Mouse (Mus musculus): ENCODE data around the gene Usp37. TPM values are rescaled to one million over a fixed set of nuclear protein-coding genes. Genes with fewer than 3 reads are reported as not detected.

Gene Usp37
- polyA plus RNA-seq, 1 experiment from 2014 or later: 28.8 TPM

- DNase-seq (ENCODE audit: low spot score) (no peak), ATAC-seq (replicated peaks; ENCODE audit: low FRiP score) (no peak)
- no peak overlapping the region for H3K9ac ChIP-seq (ENCODE audit: low read depth, low read length)
- H3K4me1 ChIP-seq (replicated peaks; ENCODE audit: control insufficient read depth, insufficient read depth, low read length): peaks cover 6% of the 10 kb centered on the region
- H3K9me3 ChIP-seq (ENCODE audit: control insufficient read depth, low read length): no peaks in the 10 kb centered on the region
- H3K4me2 ChIP-seq: no peak overlapping the region
- no peaks in the 10 kb centered on the region for H3K27me3 ChIP-seq (replicated peaks; ENCODE audit: control insufficient read depth, insufficient read depth, low read length)
- H3K36me3 ChIP-seq (ENCODE audit: control insufficient read depth, insufficient read depth, low read length): peaks cover 35% of the 10 kb centered on the region
- WGBS: 74% methylated on average over 8 of the region's 8 CpGs
- no peak overlapping the region for H3K4me3 ChIP-seq (ENCODE audit: low read depth, low read length)
- no peak overlapping the region for H3K27ac ChIP-seq (ENCODE audit: low read depth, low read length)
Observed at GRCm38 (mm10) chr1:74437702-74438427, 106.2 kb downstream of the Usp37 start.

DNA sequence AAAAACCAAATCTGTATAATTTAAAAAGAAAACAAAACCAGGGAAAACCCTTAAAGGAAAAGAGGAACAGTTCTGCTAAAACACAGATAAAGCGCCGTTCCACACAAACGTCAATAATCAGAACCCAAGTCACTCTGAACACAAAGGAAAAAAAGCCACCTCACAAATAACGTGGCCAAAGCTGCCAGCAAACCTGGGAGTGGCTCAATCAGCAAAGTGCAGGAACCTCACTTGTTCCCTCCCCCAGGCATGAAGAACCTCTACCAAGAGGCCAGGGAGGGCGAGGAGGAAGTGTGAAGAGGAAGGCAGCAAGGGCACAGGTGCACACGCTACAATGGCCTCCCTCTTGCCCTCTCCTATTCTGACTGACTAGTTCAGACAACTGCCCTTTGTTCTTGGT lies 108.5 kb downstream of the Usp37 start:
- no peak overlapping the region for H3K4me2 ChIP-seq
- no peak overlapping the region for H3K4me3 ChIP-seq (ENCODE audit: low read depth, low read length)
- no peak overlapping the region for H3K9ac ChIP-seq (ENCODE audit: low read depth, low read length)
- H3K27ac ChIP-seq (ENCODE audit: low read depth, low read length): no peak overlapping the region
- peaks cover 6% of the 10 kb centered on the region for H3K4me1 ChIP-seq (replicated peaks; ENCODE audit: control insufficient read depth, insufficient read depth, low read length)
- 54% methylated on average over 6 of the region's 6 CpGs for WGBS
- no peaks in the 10 kb centered on the region for H3K9me3 ChIP-seq (ENCODE audit: control insufficient read depth, low read length)
- peaks cover 23% of the 10 kb centered on the region for H3K36me3 ChIP-seq (ENCODE audit: control insufficient read depth, insufficient read depth, low read length)
- H3K27me3 ChIP-seq (replicated peaks; ENCODE audit: control insufficient read depth, insufficient read depth, low read length): no peaks in the 10 kb centered on the region
- ATAC-seq (replicated peaks; ENCODE audit: low FRiP score): peak; percentile 51
- DNase-seq (ENCODE audit: low spot score): no peak

DNA sequence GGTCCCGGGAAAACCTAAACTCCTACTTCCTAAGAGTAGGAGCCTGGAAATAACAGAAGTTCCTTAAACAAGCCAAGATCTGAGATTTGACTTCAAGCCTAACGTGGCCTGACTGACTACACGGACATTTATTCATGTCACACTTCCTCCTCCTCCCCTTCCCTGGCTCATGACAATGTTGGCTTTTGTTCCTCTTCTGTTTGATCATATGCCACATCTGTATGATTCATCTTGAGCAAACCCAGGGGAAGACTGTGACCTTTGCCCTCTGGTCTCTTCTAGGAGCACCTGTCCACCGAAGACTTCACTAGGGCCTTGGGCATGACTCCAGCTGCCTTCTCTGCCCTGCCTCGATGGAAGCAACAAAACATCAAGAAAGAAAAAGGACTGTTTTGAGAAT lies 109.5 kb downstream of the Usp37 start:
- Histone ChIP-seq H3K4me1 (replicated peaks; ENCODE audit: control insufficient read depth, insufficient read depth, low read length) (peaks cover 8% of the 10 kb centered on the region), H3K9me3 (ENCODE audit: control insufficient read depth, low read length) (no peaks in the 10 kb centered on the region), H3K4me3 (ENCODE audit: low read depth, low read length) (no peak overlapping the region), H3K4me2 (no peak overlapping the region), H3K27me3 (replicated peaks; ENCODE audit: control insufficient read depth, insufficient read depth, low read length) (no peaks in the 10 kb centered on the region), H3K27ac (ENCODE audit: low read depth, low read length) (peak overlapping the region; percentile 36; the same call in 1 of the 2 replicates), H3K36me3 (ENCODE audit: control insufficient read depth, insufficient read depth, low read length) (peaks cover 18% of the 10 kb centered on the region), H3K9ac (ENCODE audit: low read depth, low read length) (no peak overlapping the region)
- DNase-seq (ENCODE audit: low spot score) (no peak), ATAC-seq (replicated peaks; ENCODE audit: low FRiP score) (no peak)
- 75% methylated on average over 5 of the region's 5 CpGs for WGBS

- H3K9me3 ChIP-seq (ENCODE audit: control insufficient read depth, low read length): no peaks in the 10 kb centered on the region
- ATAC-seq (replicated peaks; ENCODE audit: low FRiP score) (peak; percentile 57), DNase-seq (ENCODE audit: low spot score) (no peak)
- H3K27me3 ChIP-seq (replicated peaks; ENCODE audit: control insufficient read depth, insufficient read depth, low read length): no peaks in the 10 kb centered on the region
- H3K4me3 ChIP-seq (ENCODE audit: low read depth, low read length): no peak overlapping the region
- no peak overlapping the region for H3K4me2 ChIP-seq
- no peak overlapping the region for H3K27ac ChIP-seq (ENCODE audit: low read depth, low read length)
- no peak overlapping the region for H3K9ac ChIP-seq (ENCODE audit: low read depth, low read length)
- H3K4me1 ChIP-seq (replicated peaks; ENCODE audit: control insufficient read depth, insufficient read depth, low read length): peaks cover 8% of the 10 kb centered on the region
- 77% methylated on average over 6 of the region's 6 CpGs for WGBS
- peaks cover 9% of the 10 kb centered on the region for H3K36me3 ChIP-seq (ENCODE audit: control insufficient read depth, insufficient read depth, low read length)
Observed at GRCm38 (mm10) chr1:74433220-74433619, 110.9 kb downstream of the Usp37 start.

- Histone ChIP-seq H3K4me1 (replicated peaks; ENCODE audit: control insufficient read depth, insufficient read depth, low read length) (0 out of 2 replicates have a peak, but pooled peaks cover 2% of the 10 kb centered on the region), H3K4me2 (no peak overlapping the region), H3K27me3 (replicated peaks; ENCODE audit: control insufficient read depth, insufficient read depth, low read length) (no peaks in the 10 kb centered on the region), H3K36me3 (ENCODE audit: control insufficient read depth, insufficient read depth, low read length) (no peaks in the 10 kb centered on the region), H3K27ac (ENCODE audit: low read depth, low read length) (no peak overlapping the region), H3K4me3 (ENCODE audit: low read depth, low read length) (no peak overlapping the region), H3K9me3 (ENCODE audit: control insufficient read depth, low read length) (no peaks in the 10 kb centered on the region), H3K9ac (ENCODE audit: low read depth, low read length) (no peak overlapping the region)
- DNase-seq (ENCODE audit: low spot score) (no peak), ATAC-seq (replicated peaks; ENCODE audit: low FRiP score) (no peak)
- 47% methylated on average over 7 of the region's 7 CpGs for WGBS
Observed at GRCm38 (mm10) chr1:74425845-74426244, 118.2 kb downstream of the Usp37 start.

- Histone ChIP-seq H3K27me3 (replicated peaks; ENCODE audit: control insufficient read depth, insufficient read depth, low read length) (no peaks in the 10 kb centered on the region), H3K27ac (ENCODE audit: low read depth, low read length) (no peak overlapping the region)
Observed at GRCm38 (mm10) chr1:74423147-74423546, 120.9 kb downstream of the Usp37 start.

DNA sequence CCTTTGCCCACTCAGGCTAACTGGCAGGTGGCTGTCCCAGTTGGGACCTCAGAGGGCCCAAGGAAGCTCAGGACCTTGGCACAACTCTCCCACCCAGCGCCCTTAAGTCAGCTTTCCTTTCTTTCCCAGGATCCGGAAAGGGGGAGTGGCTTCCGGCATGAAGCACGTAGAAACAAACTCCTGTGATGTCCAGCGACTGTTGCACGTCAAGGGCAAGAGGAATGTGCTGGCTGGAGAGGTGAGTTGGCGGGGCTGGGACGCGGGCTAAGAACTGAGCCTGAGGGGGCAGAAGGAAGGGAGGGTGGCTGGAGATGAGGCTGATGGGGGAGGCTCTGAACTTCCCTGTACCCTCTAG lies 124.7 kb downstream of the Usp37 start:
- no peak for DNase-seq (ENCODE audit: low spot score)
- Histone ChIP-seq H3K4me1 (replicated peaks; ENCODE audit: control insufficient read depth, insufficient read depth, low read length) (no peaks in the 10 kb centered on the region; the same call in 1 of the 2 replicates), H3K36me3 (ENCODE audit: control insufficient read depth, insufficient read depth, low read length) (no peaks in the 10 kb centered on the region), H3K9me3 (ENCODE audit: control insufficient read depth, low read length) (no peaks in the 10 kb centered on the region), H3K27me3 (replicated peaks; ENCODE audit: control insufficient read depth, insufficient read depth, low read length) (no peaks in the 10 kb centered on the region), H3K4me2 (no peak overlapping the region), H3K27ac (ENCODE audit: low read depth, low read length) (no peak overlapping the region), H3K9ac (ENCODE audit: low read depth, low read length) (no peak overlapping the region), H3K4me3 (ENCODE audit: low read depth, low read length) (no peak overlapping the region)
- WGBS: 67% methylated on average over 9 of the region's 9 CpGs
- no peak for ATAC-seq (replicated peaks; ENCODE audit: low FRiP score)

More at GRCm38 (mm10) chr1:74423147-74423546, 120.9 kb downstream of the Usp37 start:
- Histone ChIP-seq H3K4me1 (replicated peaks; ENCODE audit: control insufficient read depth, insufficient read depth, low read length) (no peaks in the 10 kb centered on the region), H3K4me3 (ENCODE audit: low read depth, low read length) (no peak overlapping the region), H3K36me3 (ENCODE audit: control insufficient read depth, insufficient read depth, low read length) (no peaks in the 10 kb centered on the region), H3K4me2 (no peak overlapping the region), H3K9ac (ENCODE audit: low read depth, low read length) (no peak overlapping the region), H3K9me3 (ENCODE audit: control insufficient read depth, low read length) (no peaks in the 10 kb centered on the region)
- ATAC-seq (replicated peaks; ENCODE audit: low FRiP score): no peak
- no peak for DNase-seq (ENCODE audit: low spot score)
- 48% methylated on average over 8 of the region's 8 CpGs for whole genome bisulfite sequencing

GRCm38 (mm10) chr1:74418747-74419439 lies 125.2 kb downstream of the Usp37 start:
- H3K9me3 ChIP-seq (ENCODE audit: control insufficient read depth, low read length): no peaks in the 10 kb centered on the region
- H3K4me1 ChIP-seq (replicated peaks; ENCODE audit: control insufficient read depth, insufficient read depth, low read length): no peaks in the 10 kb centered on the region; the same call in 1 of the 2 replicates
- no peak overlapping the region for H3K27ac ChIP-seq (ENCODE audit: low read depth, low read length)
- no peak for DNase-seq (ENCODE audit: low spot score)
- H3K27me3 ChIP-seq (replicated peaks; ENCODE audit: control insufficient read depth, insufficient read depth, low read length): no peaks in the 10 kb centered on the region
- H3K4me2 ChIP-seq: no peak overlapping the region
- H3K36me3 ChIP-seq (ENCODE audit: control insufficient read depth, insufficient read depth, low read length): no peaks in the 10 kb centered on the region
- WGBS: 73% methylated on average over 17 of the region's 17 CpGs
- no peak overlapping the region for H3K4me3 ChIP-seq (ENCODE audit: low read depth, low read length)
- H3K9ac ChIP-seq (ENCODE audit: low read depth, low read length): no peak overlapping the region
- no peak for ATAC-seq (replicated peaks; ENCODE audit: low FRiP score)

- no peaks in the 10 kb centered on the region for H3K27me3 ChIP-seq (replicated peaks; ENCODE audit: control insufficient read depth, insufficient read depth, low read length)
- peaks cover 3% of the 10 kb centered on the region; the same call in 1 of the 2 replicates for H3K4me1 ChIP-seq (replicated peaks; ENCODE audit: control insufficient read depth, insufficient read depth, low read length)
- 32% methylated on average over 4 of the region's 4 CpGs for WGBS
Observed at GRCm38 (mm10) chr1:74415143-74415542, 128.9 kb downstream of the Usp37 start.

More at GRCm38 (mm10) chr1:74415143-74415542, 128.9 kb downstream of the Usp37 start:
- no peaks in the 10 kb centered on the region for H3K9me3 ChIP-seq (ENCODE audit: control insufficient read depth, low read length)
- no peak overlapping the region for H3K9ac ChIP-seq (ENCODE audit: low read depth, low read length)
- no peaks in the 10 kb centered on the region for H3K36me3 ChIP-seq (ENCODE audit: control insufficient read depth, insufficient read depth, low read length)
- ATAC-seq (replicated peaks; ENCODE audit: low FRiP score): peak; percentile 76
- H3K4me2 ChIP-seq: no peak overlapping the region
- peak; percentile 59 for DNase-seq (ENCODE audit: low spot score)
- H3K4me3 ChIP-seq (ENCODE audit: low read depth, low read length): no peak overlapping the region
- no peak overlapping the region for H3K27ac ChIP-seq (ENCODE audit: low read depth, low read length)
